Mouse (Mus musculus) liver, embryonic 11.5 days (tissue): ENCODE data around the gene Spaca9. TPM values are rescaled to one million over a fixed set of nuclear protein-coding genes. Genes with fewer than 3 reads are reported as not detected.

Experiments used
- ATAC-seq: fragments of 200-750 bp; cut with Nextera tagmentation; replicated peaks from 2 replicates; pipeline ENCODE4 v1.8.0; 2017; ENCODE audit warnings: moderate number of reproducible peaks, mild to moderate bottlenecking, moderate TSS enrichment, moderate library complexity; ENCODE audit not compliant: low FRiP score
- DNase-seq: peaks from one replicate; pipeline ENCODE4 v3.0.0-alpha.2; 2017; ENCODE audit warnings: low spot score
- H3K27ac ChIP-seq: fragments of 300-500 bp; sonication (generic); 2 replicates; pipeline ENCODE4 v1.5.1; 2014; ENCODE audit warnings: mild to moderate bottlenecking, low read depth, low read length, control low read depth
- H3K27me3 ChIP-seq: fragments of 300-500 bp; sonication (generic); replicated peaks from 2 replicates; pipeline ENCODE4 v1.6.1; 2014; ENCODE audit warnings: low read length, mixed read lengths; ENCODE audit not compliant: control insufficient read depth, insufficient read depth
- H3K36me3 ChIP-seq: fragments of 300-500 bp; sonication (generic); 2 replicates; pipeline ENCODE4 v1.6.1; 2014; ENCODE audit warnings: mild to moderate bottlenecking, low read length, moderate library complexity, mixed read lengths; ENCODE audit not compliant: control insufficient read depth, insufficient read depth
- H3K4me1 ChIP-seq: fragments of 300-500 bp; sonication (generic); replicated peaks from 2 replicates; pipeline ENCODE4 v1.6.1; 2014; ENCODE audit warnings: low read length, mixed read lengths; ENCODE audit not compliant: control insufficient read depth, insufficient read depth
- H3K4me2 ChIP-seq: fragments of 300-500 bp; sonication (generic); 2 replicates; pipeline ENCODE4 v1.6.1; 2014; ENCODE audit warnings: mild to moderate bottlenecking, control low read depth, moderate library complexity
- H3K4me3 ChIP-seq: fragments of 300-500 bp; sonication (generic); 2 replicates; pipeline ENCODE4 v1.5.1; 2014; ENCODE audit warnings: low read depth, low read length, control low read depth
- H3K9ac ChIP-seq: fragments of 300-500 bp; sonication (generic); 2 replicates; pipeline ENCODE4 v1.6.1; 2014; ENCODE audit warnings: low read depth, low read length, control low read depth
- H3K9me3 ChIP-seq: fragments of 300-500 bp; sonication (generic); 2 replicates; pipeline ENCODE4 v1.6.1; 2016; ENCODE audit warnings: low read length, inconsistent platforms, mixed read lengths; ENCODE audit not compliant: control insufficient read depth
- WGBS: fragments of 180-500 bp; shearing (Covaris S2); extraction: QIAGEN DNeasy Blood & Tissue Kit; methylation state at CpG from one replicate; pipeline ENCODE4 v1.1.7; 2014; 5-methylcytosine and 5-hydroxymethylcytosine counted together
- polyA plus RNA-seq: library from polyadenylated mRNA; unstranded; fragments of >200 nt; fragmentation: Nextera tagmentation; extraction: Ambion mirVana; gene quantifications from 2 replicates; pipeline ENCODE4 v1.2.1, GENCODE M21; 2014

Gene Spaca9
- polyA plus RNA-seq, 1 experiment from 2014 or later = 4.4 TPM

- Histone ChIP-seq H3K4me3 (no peak overlapping the region), H3K36me3 (peaks cover 27% of the 10 kb centered on the region), H3K9me3 (no peaks in the 10 kb centered on the region), H3K9ac (no peak overlapping the region), H3K27me3 (no peaks in the 10 kb centered on the region), H3K27ac (no peak overlapping the region), H3K4me1 (no peaks in the 10 kb centered on the region), H3K4me2 (no peak overlapping the region)
- no peak for ATAC-seq
- WGBS = 89% methylated on average over 7 of the region's 7 CpGs
- no peak for DNase-seq
Measured at GRCm38 (mm10) chr2:28685895-28686294, 13.6 kb downstream of the Spaca9 start.

- Histone ChIP-seq H3K9ac (no peak overlapping the region), H3K27me3 (no peaks in the 10 kb centered on the region), H3K36me3 (peaks cover 32% of the 10 kb centered on the region), H3K27ac (no peak overlapping the region), H3K4me3 (no peak overlapping the region), H3K9me3 (no peaks in the 10 kb centered on the region), H3K4me1 (no peaks in the 10 kb centered on the region), H3K4me2 (no peak overlapping the region)
- no peak for ATAC-seq
- WGBS = 84% methylated on average over 4 of the region's 4 CpGs
- no peak for DNase-seq
Measured at GRCm38 (mm10) chr2:28681718-28682117, 17.8 kb downstream of the Spaca9 start.

GRCm38 (mm10) chr2:28680710-28681109, 18.8 kb downstream of the Spaca9 start:
- peaks cover 33% of the 10 kb centered on the region for H3K36me3 ChIP-seq
- no peak for ATAC-seq
- no peaks in the 10 kb centered on the region for H3K27me3 ChIP-seq
- no peak overlapping the region for H3K4me2 ChIP-seq
- no peak for DNase-seq
- no peak overlapping the region for H3K27ac ChIP-seq
- no peak overlapping the region for H3K9ac ChIP-seq
- H3K4me3 ChIP-seq = no peak overlapping the region
- no peaks in the 10 kb centered on the region for H3K4me1 ChIP-seq
- H3K9me3 ChIP-seq = no peaks in the 10 kb centered on the region
- WGBS = 47% methylated on average over 4 of the region's 4 CpGs

- Histone ChIP-seq H3K27me3 (no peaks in the 10 kb centered on the region), H3K36me3 (peaks cover 46% of the 10 kb centered on the region), H3K4me1 (no peaks in the 10 kb centered on the region), H3K9ac (no peak overlapping the region), H3K4me3 (no peak overlapping the region), H3K4me2 (no peak overlapping the region), H3K27ac (no peak overlapping the region), H3K9me3 (no peaks in the 10 kb centered on the region)
- ATAC-seq (no peak), DNase-seq (no peak)
- WGBS = 88% methylated on average over 8 of the region's 8 CpGs
Measured at GRCm38 (mm10) chr2:28676005-28676404, 23.5 kb downstream of the Spaca9 start.

- peaks cover 37% of the 10 kb centered on the region; the same call in 1 of the 2 replicates for H3K36me3 ChIP-seq
- ATAC-seq (no peak), DNase-seq (no peak)
- H3K9me3 ChIP-seq = no peaks in the 10 kb centered on the region
- H3K27me3 ChIP-seq = no peaks in the 10 kb centered on the region
- no peaks in the 10 kb centered on the region for H3K4me1 ChIP-seq
- no peak overlapping the region for H3K27ac ChIP-seq
- no peak overlapping the region for H3K9ac ChIP-seq
- WGBS = 73% methylated on average over 2 of the region's 2 CpGs
- H3K4me3 ChIP-seq = no peak overlapping the region
- H3K4me2 ChIP-seq = no peak overlapping the region
Measured at GRCm38 (mm10) chr2:28671438-28671837, 28.1 kb downstream of the Spaca9 start.

- DNase-seq (no peak), ATAC-seq (no peak)
- Histone ChIP-seq H3K27ac (no peak overlapping the region), H3K9ac (no peak overlapping the region), H3K4me3 (no peak overlapping the region), H3K4me2 (no peak overlapping the region), H3K4me1 (no peaks in the 10 kb centered on the region; the same call in 1 of the 2 replicates), H3K9me3 (no peaks in the 10 kb centered on the region), H3K27me3 (no peaks in the 10 kb centered on the region), H3K36me3 (peaks cover 24% of the 10 kb centered on the region)
- 83% methylated on average over 3 of the region's 3 CpGs for WGBS
Measured at GRCm38 (mm10) chr2:28665818-28666217, 33.7 kb downstream of the Spaca9 start.

- H3K36me3 ChIP-seq = peaks cover 30% of the 10 kb centered on the region
- H3K4me3 ChIP-seq = no peak overlapping the region
- no peak overlapping the region for H3K9ac ChIP-seq
- no peak overlapping the region for H3K4me2 ChIP-seq
- no peaks in the 10 kb centered on the region for H3K27me3 ChIP-seq
- no peaks in the 10 kb centered on the region; the same call in 1 of the 2 replicates for H3K4me1 ChIP-seq
- ATAC-seq (peak; percentile 67), DNase-seq (no peak)
- H3K9me3 ChIP-seq = no peaks in the 10 kb centered on the region
- H3K27ac ChIP-seq = no peak overlapping the region
- 84% methylated on average over 3 of the region's 3 CpGs for WGBS
Measured at GRCm38 (mm10) chr2:28662891-28663290, 36.6 kb downstream of the Spaca9 start.

GRCm38 (mm10) chr2:28656216-28656615, 43.3 kb downstream of the Spaca9 start:
- no peaks in the 10 kb centered on the region for H3K9me3 ChIP-seq
- no peak overlapping the region for H3K27ac ChIP-seq
- no peak for ATAC-seq
- H3K36me3 ChIP-seq = peaks cover 16% of the 10 kb centered on the region
- DNase-seq = no peak
- 75% methylated on average over 8 of the region's 8 CpGs for WGBS
- no peaks in the 10 kb centered on the region for H3K4me1 ChIP-seq
- H3K4me3 ChIP-seq = no peak overlapping the region
- H3K4me2 ChIP-seq = no peak overlapping the region
- H3K27me3 ChIP-seq = no peaks in the 10 kb centered on the region
- no peak overlapping the region for H3K9ac ChIP-seq

GRCm38 (mm10) chr2:28654295-28654694, 45.2 kb downstream of the Spaca9 start:
- 50% methylated on average over 2 of the region's 2 CpGs for WGBS
- H3K4me2 ChIP-seq = no peak overlapping the region
- DNase-seq = no peak

More at GRCm38 (mm10) chr2:28654295-28654694, 45.2 kb downstream of the Spaca9 start:
- no peak for ATAC-seq
- H3K27me3 ChIP-seq = no peaks in the 10 kb centered on the region
- peaks cover 9% of the 10 kb centered on the region for H3K36me3 ChIP-seq
- no peak overlapping the region for H3K27ac ChIP-seq
- H3K9ac ChIP-seq = no peak overlapping the region
- H3K9me3 ChIP-seq = no peaks in the 10 kb centered on the region
- no peaks in the 10 kb centered on the region for H3K4me1 ChIP-seq
- no peak overlapping the region for H3K4me3 ChIP-seq
